Mouse (Mus musculus) kidney, embryonic 15.5 days (tissue): Measurements from ENCODE around the gene Aak1. TPM values are rescaled to one million over a fixed set of nuclear protein-coding genes. Genes with fewer than 3 reads are reported as not detected.
A peak's percentile ranks its signal among the peaks of the same experiment; 100 is the strongest.
"Not testable (repeated sequence)": the region's sequence is repeated elsewhere in the genome, so short reads cannot be mapped to it uniquely, and the experiment has no call there.

Source experiments
- ATAC-seq: fragments of 200-750 bp; cut with Nextera tagmentation; replicated peaks from 2 replicates; pipeline ENCODE4 v1.8.0; 2017; ENCODE audit warnings: moderate TSS enrichment; ENCODE audit not compliant: low FRiP score
- H3K27ac ChIP-seq: fragments of 300-500 bp; sonication (generic); 2 replicates; pipeline ENCODE4 v1.5.1; 2015; ENCODE audit warnings: mild to moderate bottlenecking, inconsistent platforms
- H3K27me3 ChIP-seq: fragments of 300-500 bp; sonication (generic); 2 replicates; pipeline ENCODE4 v1.6.1; 2015; ENCODE audit warnings: inconsistent platforms
- H3K36me3 ChIP-seq: fragments of 300-500 bp; sonication (generic); 2 replicates; pipeline ENCODE4 v1.6.1; 2015; ENCODE audit warnings: inconsistent platforms
- H3K4me1 ChIP-seq: fragments of 300-500 bp; sonication (generic); 2 replicates; pipeline ENCODE4 v1.6.1; 2015; ENCODE audit warnings: inconsistent platforms
- H3K4me2 ChIP-seq: fragments of 300-500 bp; sonication (generic); 2 replicates; pipeline ENCODE4 v1.6.1; 2015; ENCODE audit warnings: moderate library complexity, mild to moderate bottlenecking, inconsistent platforms
- H3K4me3 ChIP-seq: fragments of 300-500 bp; sonication (generic); replicated peaks from 2 replicates; pipeline ENCODE4 v1.5.1; 2015; ENCODE audit warnings: mild to moderate bottlenecking, inconsistent platforms
- H3K9ac ChIP-seq: fragments of 300-500 bp; sonication (generic); 2 replicates; pipeline ENCODE4 v1.6.1; 2015; ENCODE audit warnings: mild to moderate bottlenecking, inconsistent platforms
- H3K9me3 ChIP-seq: fragments of 300-500 bp; sonication (generic); replicated peaks from 2 replicates; pipeline ENCODE4 v1.6.1; 2016; ENCODE audit warnings: inconsistent platforms
- WGBS: fragments of 180-500 bp; shearing (Covaris S2); methylation state at CpG from one replicate; pipeline ENCODE4 v1.1.7; 2015; ENCODE audit warnings: mixed read lengths; 5-methylcytosine and 5-hydroxymethylcytosine counted together
- polyA plus RNA-seq: library from polyadenylated mRNA; unstranded; fragments of >200 nt; fragmentation: Nextera tagmentation; extraction: Ambion mirVana; gene quantifications from 2 replicates; pipeline ENCODE4 v1.2.1, GENCODE M21; 2015

Aak1 gene
- polyA plus RNA-seq, 1 experiment from 2014 or later, result 13.5 TPM

GRCm38 (mm10) chr6:87039161-87039560 is 189.8 kb downstream of the Aak1 start:
- Histone ChIP-seq H3K27ac (no peak overlapping the region), H3K27me3 (no peaks in the 10 kb centered on the region), H3K4me2 (no peak overlapping the region), H3K9me3 (no peaks in the 10 kb centered on the region), H3K4me3 (no peak overlapping the region), H3K36me3 (peaks cover 7% of the 10 kb centered on the region; the same call in 1 of the 2 replicates), H3K9ac (no peak overlapping the region), H3K4me1 (peaks cover 9% of the 10 kb centered on the region)
- no peak for ATAC-seq
- 87% methylated on average over 8 of the region's 8 CpGs for WGBS

GRCm38 (mm10) chr6:87040971-87041370 is 191.7 kb downstream of the Aak1 start:
- H3K4me1 ChIP-seq, result peaks cover 15% of the 10 kb centered on the region
- no peaks in the 10 kb centered on the region for H3K27me3 ChIP-seq
- H3K27ac ChIP-seq, result no peak overlapping the region
- peaks cover 7% of the 10 kb centered on the region; the same call in 1 of the 2 replicates for H3K36me3 ChIP-seq
- 82% methylated on average over 4 of the region's 4 CpGs for WGBS
- ATAC-seq, result no peak
- no peaks in the 10 kb centered on the region for H3K9me3 ChIP-seq
- H3K9ac ChIP-seq, result no peak overlapping the region
- no peak overlapping the region for H3K4me2 ChIP-seq
- H3K4me3 ChIP-seq, result no peak overlapping the region

GRCm38 (mm10) chr6:87041431-87041830 is 192.1 kb downstream of the Aak1 start:
- 87% methylated on average over 7 of the region's 7 CpGs for WGBS
- Histone ChIP-seq H3K27me3 (no peaks in the 10 kb centered on the region), H3K4me3 (peak overlapping the region; percentile 74), H3K4me2 (peak overlapping the region; percentile 83), H3K4me1 (peaks cover 15% of the 10 kb centered on the region), H3K36me3 (peaks cover 7% of the 10 kb centered on the region; the same call in 1 of the 2 replicates), H3K9ac (no peak overlapping the region), H3K27ac (peak overlapping the region; percentile 100; the same call in 1 of the 2 replicates), H3K9me3 (no peaks in the 10 kb centered on the region)
- no peak for ATAC-seq

GRCm38 (mm10) chr6:87042004-87042336 is 192.7 kb downstream of the Aak1 start:
- under 1% methylated on average over 11 of the region's 11 CpGs for WGBS
- ATAC-seq, result no peak

GRCm38 (mm10) chr6:87042337-87043130 is 193.2 kb downstream of the Aak1 start, which contains the start of gene Gfpt1:
Gfpt1 (plus strand) TSS chr6:87042846.
- peak; percentile 99 for ATAC-seq
- Histone ChIP-seq H3K9ac (peak within 1 kb of the TSS; percentile 89), H3K4me3 (peak within 1 kb of the TSS; percentile 74), H3K9me3 (no peaks in the 10 kb centered on the region), H3K27ac (peak within 1 kb of the TSS; percentile 100), H3K4me2 (peak within 1 kb of the TSS; percentile 83), H3K36me3 (peaks cover 4% of the 10 kb centered on the region; the same call in 1 of the 2 replicates), H3K4me1 (peaks cover 15% of the 10 kb centered on the region), H3K27me3 (no peaks in the 10 kb centered on the region)
- WGBS, result under 1% methylated on average over 68 of the region's 68 CpGs

More at GRCm38 (mm10) chr6:87042004-87042336, 192.7 kb downstream of the Aak1 start:
- peak overlapping the region; percentile 100 for H3K27ac ChIP-seq
- H3K4me2 ChIP-seq, result peak overlapping the region; percentile 83
- peaks cover 15% of the 10 kb centered on the region for H3K4me1 ChIP-seq
- peak overlapping the region; percentile 74 for H3K4me3 ChIP-seq
- no peaks in the 10 kb centered on the region for H3K9me3 ChIP-seq
- no peaks in the 10 kb centered on the region for H3K27me3 ChIP-seq
- H3K36me3 ChIP-seq, result peaks cover 2% of the 10 kb centered on the region; the same call in 1 of the 2 replicates
- peak overlapping the region; percentile 89 for H3K9ac ChIP-seq

GRCm38 (mm10) chr6:87043131-87043516 is 193.8 kb downstream of the Aak1 start:
- peak overlapping the region; percentile 83 for H3K4me2 ChIP-seq
- H3K4me3 ChIP-seq, result peak overlapping the region; percentile 74
- H3K36me3 ChIP-seq, result peaks cover 9% of the 10 kb centered on the region
- H3K9ac ChIP-seq, result peak overlapping the region; percentile 89
- H3K27me3 ChIP-seq, result no peaks in the 10 kb centered on the region
- under 1% methylated on average over 9 of the region's 9 CpGs for WGBS
- H3K4me1 ChIP-seq, result peaks cover 15% of the 10 kb centered on the region
- no peaks in the 10 kb centered on the region for H3K9me3 ChIP-seq
- peak; percentile 47 for ATAC-seq
- H3K27ac ChIP-seq, result peak overlapping the region; percentile 100

GRCm38 (mm10) chr6:87044895-87045294 is 195.6 kb downstream of the Aak1 start:
- Histone ChIP-seq H3K27ac (no peak overlapping the region), H3K4me1 (peaks cover 15% of the 10 kb centered on the region), H3K9ac (no peak overlapping the region), H3K9me3 (no peaks in the 10 kb centered on the region), H3K4me2 (no peak overlapping the region), H3K27me3 (no peaks in the 10 kb centered on the region), H3K36me3 (peaks cover 21% of the 10 kb centered on the region), H3K4me3 (no peak overlapping the region)
- ATAC-seq, result no peak
- 84% methylated on average over 2 of the region's 2 CpGs for WGBS

- H3K36me3 ChIP-seq, result peaks cover 21% of the 10 kb centered on the region
- H3K27ac ChIP-seq, result no peak overlapping the region
- H3K4me1 ChIP-seq, result peaks cover 15% of the 10 kb centered on the region
- H3K9me3 ChIP-seq, result no peaks in the 10 kb centered on the region
- H3K4me2 ChIP-seq, result no peak overlapping the region
- H3K4me3 ChIP-seq, result no peak overlapping the region
- H3K27me3 ChIP-seq, result no peaks in the 10 kb centered on the region
- H3K9ac ChIP-seq, result no peak overlapping the region
- ATAC-seq, result no peak
- WGBS, result 74% methylated on average over 3 of the region's 3 CpGs
Measured at GRCm38 (mm10) chr6:87045507-87045906, 196.2 kb downstream of the Aak1 start.

GRCm38 (mm10) chr6:87048712-87049111 is 199.4 kb downstream of the Aak1 start:
- ATAC-seq, H3K27ac ChIP-seq, H3K4me2 ChIP-seq, H3K9me3 ChIP-seq, H3K9ac ChIP-seq, H3K27me3 ChIP-seq, H3K4me3 ChIP-seq: not testable (repeated sequence)
- 97% methylated on average over 7 of the region's 7 CpGs for WGBS
- Histone ChIP-seq H3K36me3 (peaks cover 47% of the 10 kb centered on the region), H3K4me1 (peaks cover 11% of the 10 kb centered on the region)

- H3K9me3 ChIP-seq, result no peaks in the 10 kb centered on the region
- no peaks in the 10 kb centered on the region for H3K4me1 ChIP-seq
- no peak overlapping the region for H3K4me2 ChIP-seq
- no peaks in the 10 kb centered on the region for H3K27me3 ChIP-seq
- H3K4me3 ChIP-seq, result no peak overlapping the region
- no peak overlapping the region for H3K27ac ChIP-seq
- peaks cover 76% of the 10 kb centered on the region for H3K36me3 ChIP-seq
- WGBS, result 91% methylated on average over 10 of the region's 10 CpGs
- no peak overlapping the region for H3K9ac ChIP-seq
- ATAC-seq, result no peak
Measured at GRCm38 (mm10) chr6:87051886-87052425, 202.6 kb downstream of the Aak1 start.
